Mouse (Mus musculus): ENCODE data around the gene Snrnp25. TPM values are rescaled to one million over a fixed set of nuclear protein-coding genes. Genes with fewer than 3 reads are reported as not detected.
A peak's percentile ranks its signal among the peaks of the same experiment; 100 is the strongest.

The Snrnp25 gene
- polyA plus RNA-seq, 1 experiment from 2014 or later: 64.9 TPM

GRCm38 (mm10) chr11:32219287-32219686, 14.1 kb downstream of the Snrnp25 start:
- no peak overlapping the region for H3K9ac ChIP-seq

DNA sequence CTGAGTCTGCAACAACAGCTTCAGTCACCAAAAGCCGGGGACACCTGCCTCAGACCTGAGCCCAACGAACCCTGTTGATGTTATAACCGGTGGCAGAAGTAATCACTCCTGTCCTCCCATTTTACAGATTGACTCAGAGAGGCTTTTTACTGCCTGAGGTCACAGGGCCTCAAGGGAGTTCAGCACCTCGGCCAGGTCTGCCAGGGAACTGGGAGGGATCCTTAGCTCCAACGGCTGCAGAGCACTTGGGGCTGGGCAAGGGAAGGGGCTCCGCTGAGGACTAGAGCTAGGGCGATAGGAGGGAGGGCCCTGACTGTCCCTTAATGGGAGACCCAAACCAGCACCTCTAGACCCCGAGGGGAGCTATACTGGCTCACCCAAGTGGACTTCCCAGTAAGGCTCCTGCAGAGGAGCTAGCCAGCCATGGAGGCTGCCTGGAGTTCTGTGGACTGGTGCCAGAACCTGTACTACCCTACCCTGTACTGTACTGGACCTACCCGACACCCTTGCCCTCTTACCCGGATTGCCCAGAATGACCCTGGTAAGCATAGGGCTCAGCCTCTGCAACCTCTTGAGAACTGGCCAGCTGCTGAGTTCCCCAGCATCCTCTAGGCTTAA, 15.5 kb downstream of the Snrnp25 start:
- 0 out of 2 replicates have a peak, but pooled peaks have one; percentile 4 for ATAC-seq
- WGBS: 40% methylated on average over 10 of the region's 10 CpGs
- peaks cover 51% of the 10 kb centered on the region for H3K27me3 ChIP-seq
- no peaks in the 10 kb centered on the region for H3K9me3 ChIP-seq (replicated peaks)
- no peak overlapping the region for H3K27ac ChIP-seq
- peak overlapping the region; percentile 62 for H3K4me3 ChIP-seq
- H3K36me3 ChIP-seq (ENCODE audit: poor library complexity, severe bottlenecking): no peaks in the 10 kb centered on the region
- H3K4me2 ChIP-seq: peak overlapping the region; percentile 99
- 0 out of 2 replicates have a peak overlapping the region, but pooled peaks have one; percentile 74 for H3K9ac ChIP-seq
- H3K4me1 ChIP-seq: peaks cover 46% of the 10 kb centered on the region

More at GRCm38 (mm10) chr11:32219287-32219686, 14.1 kb downstream of the Snrnp25 start:
- Histone ChIP-seq H3K4me1 (peaks cover 33% of the 10 kb centered on the region), H3K27me3 (peaks cover 42% of the 10 kb centered on the region), H3K4me2 (no peak overlapping the region), H3K4me3 (no peak overlapping the region), H3K27ac (no peak overlapping the region), H3K9me3 (replicated peaks) (no peaks in the 10 kb centered on the region), H3K36me3 (ENCODE audit: poor library complexity, severe bottlenecking) (no peaks in the 10 kb centered on the region)
- ATAC-seq: no peak
- 86% methylated on average over 10 of the region's 10 CpGs for WGBS

DNA sequence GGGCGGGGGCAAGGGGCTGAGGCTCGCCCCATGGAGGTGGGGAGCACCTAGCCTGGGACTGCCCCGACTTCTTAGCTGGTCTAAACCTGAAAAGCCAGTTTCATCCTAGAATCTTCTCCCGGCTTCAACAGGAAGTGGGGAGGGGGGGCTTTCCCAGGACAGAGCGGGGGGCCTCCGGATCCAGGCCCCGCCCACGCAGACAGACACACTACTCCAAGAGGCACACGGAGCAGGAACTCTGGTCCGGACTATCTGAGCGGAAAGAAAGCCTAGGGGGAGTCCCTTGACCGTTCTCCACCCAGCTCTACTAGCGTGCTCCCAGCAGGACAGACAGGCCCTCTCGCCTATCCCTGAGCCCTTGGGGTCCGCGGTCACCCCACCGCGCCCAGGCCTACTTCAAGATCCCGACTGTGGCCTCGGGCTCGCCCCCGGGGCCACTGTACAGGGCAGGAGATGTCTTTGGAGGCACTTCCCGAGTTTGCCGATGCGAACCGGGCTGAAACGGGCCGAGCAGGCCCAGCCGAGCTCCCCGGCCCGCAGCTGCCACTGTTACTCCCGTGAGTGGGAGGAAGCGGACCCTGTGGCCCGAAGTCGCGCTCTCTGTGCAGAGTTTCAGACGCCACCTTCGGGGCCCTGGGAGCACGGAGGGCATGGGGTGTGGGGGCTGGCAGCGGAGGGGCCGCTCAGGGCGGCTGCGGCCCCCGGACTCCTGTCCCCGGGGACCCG, 16.2 kb downstream of the Snrnp25 start:
- 1% methylated on average over 45 of the region's 46 CpGs for WGBS
- peak overlapping the region; percentile 51 for H3K27ac ChIP-seq
- H3K9ac ChIP-seq: peak overlapping the region; percentile 74
- peak; percentile 17; the same call in 1 of the 2 replicates for ATAC-seq
- peak overlapping the region; percentile 99 for H3K4me2 ChIP-seq
- H3K27me3 ChIP-seq: peaks cover 51% of the 10 kb centered on the region
- no peaks in the 10 kb centered on the region for H3K36me3 ChIP-seq (ENCODE audit: poor library complexity, severe bottlenecking)
- H3K9me3 ChIP-seq (replicated peaks): no peaks in the 10 kb centered on the region
- peaks cover 49% of the 10 kb centered on the region for H3K4me1 ChIP-seq
- peak overlapping the region; percentile 62 for H3K4me3 ChIP-seq

DNA sequence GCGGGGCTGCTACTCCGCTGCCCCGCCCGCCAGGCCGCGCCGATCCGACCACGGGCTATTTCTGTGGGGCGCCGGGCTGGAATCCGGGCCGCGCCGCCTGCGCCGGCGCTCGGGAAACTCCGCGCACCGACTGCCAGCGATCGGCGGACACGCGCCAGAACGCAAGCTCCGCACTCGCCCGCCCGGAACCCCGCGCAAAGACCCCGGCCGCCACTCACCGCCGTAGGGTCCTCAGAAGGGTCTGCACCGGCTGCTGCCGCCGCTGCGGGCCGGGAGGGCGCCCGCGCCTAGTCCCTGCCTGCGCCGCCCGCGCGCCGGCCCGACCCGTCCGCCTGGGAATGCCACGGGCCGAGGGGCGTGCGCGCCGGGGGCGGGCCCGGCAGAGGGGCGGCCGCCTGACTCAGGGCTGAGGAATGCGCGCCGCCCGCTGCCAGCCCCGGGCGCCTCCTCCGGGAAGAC, 16.8 kb downstream of the Snrnp25 start, which contains the start of gene Rhbdf1:
Rhbdf1 (minus strand) TSS at position 350 of the 459 bp plus-strand sequence.
- Histone ChIP-seq H3K9me3 (replicated peaks) (no peaks in the 10 kb centered on the region), H3K4me3 (peak within 1 kb of the TSS; percentile 62), H3K27ac (peak within 1 kb of the TSS; percentile 51), H3K9ac (peak within 1 kb of the TSS; percentile 74), H3K27me3 (peaks cover 51% of the 10 kb centered on the region), H3K4me2 (peak within 1 kb of the TSS; percentile 99), H3K36me3 (ENCODE audit: poor library complexity, severe bottlenecking) (no peaks in the 10 kb centered on the region), H3K4me1 (peaks cover 54% of the 10 kb centered on the region)
- ATAC-seq: peak; percentile 41
- WGBS: under 1% methylated on average over 57 of the region's 72 CpGs

GRCm38 (mm10) chr11:32222570-32223194, 17.5 kb downstream of the Snrnp25 start:
- no peak overlapping the region for H3K27ac ChIP-seq
- peak overlapping the region; percentile 62 for H3K4me3 ChIP-seq
- H3K4me2 ChIP-seq: peak overlapping the region; percentile 99
- H3K9me3 ChIP-seq (replicated peaks): no peaks in the 10 kb centered on the region
- peaks cover 61% of the 10 kb centered on the region for H3K4me1 ChIP-seq
- peak overlapping the region; percentile 74; the same call in 1 of the 2 replicates for H3K9ac ChIP-seq
- WGBS: 11% methylated on average over 21 of the region's 21 CpGs
- no peak for ATAC-seq
- peaks cover 51% of the 10 kb centered on the region for H3K27me3 ChIP-seq
- H3K36me3 ChIP-seq (ENCODE audit: poor library complexity, severe bottlenecking): no peaks in the 10 kb centered on the region

DNA sequence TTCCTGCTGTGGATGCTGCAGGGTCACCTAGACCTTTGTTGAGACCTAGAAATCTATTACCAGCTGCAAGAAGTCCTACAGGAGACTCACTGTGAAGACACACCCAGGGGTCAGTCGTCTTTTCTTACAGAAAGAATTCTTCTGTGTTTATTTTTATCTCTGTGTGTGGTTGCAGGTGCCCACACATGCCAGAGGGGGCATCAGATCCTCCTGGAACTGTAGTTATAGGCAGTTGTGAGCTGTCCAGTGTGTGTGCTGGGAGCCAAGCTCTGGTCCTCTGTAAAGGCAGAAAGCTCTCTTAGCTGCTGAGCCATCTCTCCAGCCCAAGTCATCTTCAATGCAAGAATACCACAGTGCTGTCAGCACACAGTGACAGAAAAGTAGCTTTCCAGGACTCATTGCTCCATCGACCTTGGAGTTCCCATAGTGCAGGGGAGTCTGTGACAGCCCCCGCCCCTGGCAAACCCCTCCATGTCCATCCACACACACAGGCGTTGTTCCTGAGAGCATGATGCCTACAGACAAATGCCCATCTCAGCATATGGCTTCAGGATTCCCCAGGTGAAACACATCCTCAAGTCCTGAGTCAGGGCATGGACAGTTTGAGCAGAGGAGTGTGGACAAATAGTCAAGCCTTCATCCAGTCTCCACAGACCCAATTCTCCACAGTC, 18.2 kb downstream of the Snrnp25 start:
- Histone ChIP-seq H3K9me3 (replicated peaks) (no peaks in the 10 kb centered on the region), H3K36me3 (ENCODE audit: poor library complexity, severe bottlenecking) (no peaks in the 10 kb centered on the region), H3K9ac (no peak overlapping the region), H3K4me1 (peaks cover 59% of the 10 kb centered on the region), H3K27ac (no peak overlapping the region), H3K4me2 (no peak overlapping the region), H3K4me3 (no peak overlapping the region), H3K27me3 (peaks cover 51% of the 10 kb centered on the region)
- ATAC-seq: no peak
- 74% methylated on average over 4 of the region's 4 CpGs for WGBS

- no peak overlapping the region for H3K9ac ChIP-seq
- H3K4me2 ChIP-seq: no peak overlapping the region
- H3K27me3 ChIP-seq: peaks cover 51% of the 10 kb centered on the region
- 32% methylated on average over 4 of the region's 4 CpGs for WGBS
- H3K4me3 ChIP-seq: no peak overlapping the region
- no peaks in the 10 kb centered on the region for H3K9me3 ChIP-seq (replicated peaks)
- peaks cover 53% of the 10 kb centered on the region for H3K4me1 ChIP-seq
- no peak; the same call in 1 of the 2 replicates for ATAC-seq
- H3K36me3 ChIP-seq (ENCODE audit: poor library complexity, severe bottlenecking): peaks cover 11% of the 10 kb centered on the region
- peak overlapping the region; percentile 44 for H3K27ac ChIP-seq
These were observed 19.4 kb downstream of the Snrnp25 start for GRCm38 (mm10) chr11:32224468-32225139.

GRCm38 (mm10) chr11:32225222-32226104, 20.2 kb downstream of the Snrnp25 start:
- peaks cover 53% of the 10 kb centered on the region for H3K4me1 ChIP-seq
- H3K27ac ChIP-seq: no peak overlapping the region
- H3K9ac ChIP-seq: no peak overlapping the region
- H3K4me2 ChIP-seq: peak overlapping the region; percentile 77; the same call in 1 of the 2 replicates
- no peak for ATAC-seq
- no peaks in the 10 kb centered on the region for H3K9me3 ChIP-seq (replicated peaks)
- H3K4me3 ChIP-seq: no peak overlapping the region
- peaks cover 20% of the 10 kb centered on the region for H3K36me3 ChIP-seq (ENCODE audit: poor library complexity, severe bottlenecking)
- peaks cover 45% of the 10 kb centered on the region for H3K27me3 ChIP-seq
- WGBS: 64% methylated on average over 7 of the region's 7 CpGs

GRCm38 (mm10) chr11:32226124-32226871, 21.1 kb downstream of the Snrnp25 start, which contains the start of gene Mpg:
TSS of gene Mpg (plus strand) at chr11:32226505.
- Histone ChIP-seq H3K36me3 (ENCODE audit: poor library complexity, severe bottlenecking) (peaks cover 27% of the 10 kb centered on the region), H3K9ac (peak within 1 kb of the TSS; percentile 76), H3K9me3 (replicated peaks) (no peaks in the 10 kb centered on the region), H3K4me1 (peaks cover 46% of the 10 kb centered on the region), H3K27me3 (peaks cover 37% of the 10 kb centered on the region), H3K4me3 (peak within 1 kb of the TSS; percentile 64), H3K4me2 (peak within 1 kb of the TSS; percentile 77), H3K27ac (0 out of 2 replicates have a peak within 1 kb of the TSS, but pooled peaks have one; percentile 38)
- WGBS: 4% methylated on average over 47 of the region's 47 CpGs
- ATAC-seq: peak; percentile 84

DNA sequence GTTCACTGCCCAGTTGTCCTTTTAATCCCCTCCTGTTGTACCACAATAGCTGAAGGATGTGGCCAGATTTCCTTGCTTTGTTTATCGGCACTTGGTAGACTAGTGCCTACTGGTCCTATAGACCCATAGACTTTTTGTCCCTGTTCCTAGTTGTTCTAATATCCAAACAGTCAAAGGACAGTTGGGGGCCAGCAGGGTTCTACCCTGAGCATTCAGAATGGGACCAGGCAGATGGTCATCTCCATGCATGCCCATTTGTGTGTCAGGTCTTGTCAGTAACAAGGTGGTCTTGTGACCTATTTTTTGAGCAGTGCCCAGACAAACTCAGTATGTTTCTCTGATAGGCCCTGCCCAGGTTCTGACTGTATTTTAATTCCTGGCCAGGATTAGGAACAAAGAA, 21.8 kb downstream of the Snrnp25 start:
- ATAC-seq: no peak
- H3K4me3 ChIP-seq: peak overlapping the region; percentile 64
- peak overlapping the region; percentile 77 for H3K4me2 ChIP-seq
- WGBS: 26% methylated on average over 1 of the region's 1 CpGs
- no peak overlapping the region for H3K27ac ChIP-seq
- H3K27me3 ChIP-seq: peaks cover 30% of the 10 kb centered on the region
- H3K9me3 ChIP-seq (replicated peaks): no peaks in the 10 kb centered on the region
- H3K9ac ChIP-seq: peak overlapping the region; percentile 76
- peaks cover 41% of the 10 kb centered on the region for H3K4me1 ChIP-seq
- H3K36me3 ChIP-seq (ENCODE audit: poor library complexity, severe bottlenecking): peaks cover 35% of the 10 kb centered on the region

Measured in forebrain, embryonic 13.5 days (tissue).